Mouse (Mus musculus) CH12.LX (cell line): ENCODE data around the gene Kif1c. TPM values are rescaled to one million over a fixed set of nuclear protein-coding genes. Genes with fewer than 3 reads are reported as not detected.

Experiments used
- DNase-seq: peaks from one replicate; pipeline ENCODE4 v3.0.0-alpha.2; 2013; ENCODE audit errors: extremely low read depth
- H3K27ac ChIP-seq: 2 replicates; pipeline ENCODE4 v1.5.1; 2012; ENCODE audit warnings: low read depth, mild to moderate bottlenecking, control low read depth, moderate library complexity; ENCODE audit not compliant: insufficient read depth
- H3K27me3 ChIP-seq: replicated peaks from 2 replicates; pipeline ENCODE3; 2012; ENCODE audit warnings: inconsistent platforms
- H3K36me3 ChIP-seq, 2 experiments: replicated peaks in 1 of 2; 2 replicates each; pipeline versions ENCODE3 to v1.6.1; 2012; ENCODE audit warnings: inconsistent platforms in 1 of 2, low read length in 1 of 2, mild to moderate bottlenecking in 1 of 2, mixed read lengths in 1 of 2, moderate library complexity in 1 of 2; ENCODE audit not compliant: control insufficient read depth in 1 of 2, insufficient read depth in 1 of 2
- H3K4me1 ChIP-seq, 2 experiments: 2 replicates each; pipeline ENCODE4 v1.6.1; 2012; ENCODE audit warnings: inconsistent platforms in 1 of 2, moderate library complexity in 1 of 2; ENCODE audit not compliant: insufficient read depth in 2 of 2, control insufficient read depth in 1 of 2
- H3K4me2 ChIP-seq: 2 replicates; pipeline ENCODE4 v1.6.1; 2012; ENCODE audit warnings: low read depth, mild to moderate bottlenecking, control low read depth; ENCODE audit not compliant: poor library complexity, insufficient read depth, severe bottlenecking
- H3K4me3 ChIP-seq, 3 experiments: fragments of 150-350 bp in 1 of 3; sonication (generic) in 1 of 3; replicated peaks in 1 of 3; 2 replicates each; pipeline versions ENCODE3 to v1.5.1; 2011 to 2012; ENCODE audit warnings: low read depth in 2 of 3, low read length in 2 of 3, mild to moderate bottlenecking in 2 of 3, moderate library complexity in 2 of 3, control low read depth in 1 of 3, improper control_type of control experiment in 1 of 3, inconsistent platforms in 1 of 3, mixed read lengths in 1 of 3; ENCODE audit not compliant: poor library complexity in 1 of 3
- H3K79me2 ChIP-seq: replicated peaks from 2 replicates; pipeline ENCODE4 v1.6.1; 2012; ENCODE audit warnings: mild to moderate bottlenecking, moderate library complexity; ENCODE audit not compliant: control insufficient read depth, poor library complexity, insufficient read depth, severe bottlenecking; ENCODE audit errors: extremely low read depth
- H3K9ac ChIP-seq: 2 replicates; pipeline ENCODE4 v1.6.1; 2012; ENCODE audit warnings: low read depth, mild to moderate bottlenecking, control low read depth, moderate library complexity; ENCODE audit not compliant: insufficient read depth
- H3K9me3 ChIP-seq: replicated peaks from 2 replicates; pipeline ENCODE3; 2012; ENCODE audit warnings: low read length, inconsistent platforms, mixed read lengths
- BHLHE40 ChIP-seq: IDR thresholded peaks from 2 replicates; pipeline ENCODE4 v1.6.1; 2011; ENCODE audit warnings: mild to moderate bottlenecking, low read depth, low read length, improper control_type of control experiment
- CHD1 ChIP-seq: IDR thresholded peaks from 2 replicates; pipeline ENCODE4 v1.6.1; 2012; ENCODE audit warnings: low read depth, low read length, improper control_type of control experiment, inconsistent platforms
- CHD2 ChIP-seq: IDR thresholded peaks from 2 replicates; pipeline ENCODE4 v1.6.1; 2011; ENCODE audit warnings: low read length, improper control_type of control experiment
- EP300 ChIP-seq: IDR thresholded peaks from 2 replicates; pipeline ENCODE4 v1.6.1; 2011; ENCODE audit warnings: low read length, improper control_type of control experiment
- ETS1 ChIP-seq: conservative IDR thresholded peaks from 2 replicates; pipeline ENCODE4 v1.6.1; 2012; ENCODE audit warnings: low read depth, mild to moderate bottlenecking, inconsistent platforms, low read length, improper control_type of control experiment, moderate library complexity
- HCFC1 ChIP-seq: IDR thresholded peaks from 2 replicates; pipeline ENCODE4 v1.6.1; 2012; ENCODE audit warnings: low read depth, mild to moderate bottlenecking, inconsistent platforms, low read length, improper control_type of control experiment
- IRF4 ChIP-seq: IDR thresholded peaks from 2 replicates; pipeline ENCODE4 v1.6.1; 2014; ENCODE audit warnings: low read depth, mild to moderate bottlenecking, inconsistent platforms, low read length, improper control_type of control experiment
- JUN ChIP-seq: IDR thresholded peaks from 2 replicates; pipeline ENCODE4 v1.6.1; 2011; ENCODE audit warnings: low read depth, mild to moderate bottlenecking, low read length, improper control_type of control experiment, moderate library complexity; ENCODE audit not compliant: insufficient read depth
- JUND ChIP-seq: conservative IDR thresholded peaks from 2 replicates; pipeline ENCODE4 v1.6.1; 2011; ENCODE audit warnings: low read depth, low read length, improper control_type of control experiment
- MAFK ChIP-seq: IDR thresholded peaks from 2 replicates; pipeline ENCODE4 v1.6.1; 2011; ENCODE audit warnings: low read length, improper control_type of control experiment; ENCODE audit not compliant: insufficient replicate concordance
- MAX ChIP-seq: IDR thresholded peaks from 2 replicates; pipeline ENCODE4 v1.6.1; 2011; ENCODE audit warnings: low read length, improper control_type of control experiment
- MEF2A ChIP-seq: IDR thresholded peaks from 2 replicates; pipeline ENCODE4 v1.6.1; 2014; ENCODE audit warnings: low read depth, mild to moderate bottlenecking, inconsistent platforms, low read length, improper control_type of control experiment, borderline replicate concordance
- MYC ChIP-seq: IDR thresholded peaks from 2 replicates; pipeline ENCODE4 v1.6.1; 2011; ENCODE audit warnings: low read depth, mild to moderate bottlenecking, improper control_type of control experiment, low read length
- NRF1 ChIP-seq: IDR thresholded peaks from 2 replicates; pipeline ENCODE4 v1.6.1; 2014; ENCODE audit warnings: low read depth, mild to moderate bottlenecking, inconsistent platforms, low read length, improper control_type of control experiment, moderate library complexity
- POLR2A ChIP-seq: IDR thresholded peaks from 2 replicates; pipeline ENCODE4 v1.6.1; 2011; ENCODE audit warnings: low read depth, mild to moderate bottlenecking, improper control_type of control experiment, low read length
- POLR2AphosphoS2 ChIP-seq: IDR thresholded peaks from 2 replicates; pipeline ENCODE4 v1.6.1; 2011; ENCODE audit warnings: low read depth, low read length, improper control_type of control experiment
- RAD21 ChIP-seq: IDR thresholded peaks from 2 replicates; pipeline ENCODE4 v1.6.1; 2011; ENCODE audit warnings: low read depth, mild to moderate bottlenecking, low read length, improper control_type of control experiment, moderate library complexity
- SIN3A ChIP-seq: IDR thresholded peaks from 2 replicates; pipeline ENCODE4 v1.6.1; 2012; ENCODE audit warnings: low read length, improper control_type of control experiment, inconsistent platforms
- SMC3 ChIP-seq: IDR thresholded peaks from 2 replicates; pipeline ENCODE4 v1.6.1; 2011; ENCODE audit warnings: low read depth, low read length, improper control_type of control experiment
- TBP ChIP-seq: conservative IDR thresholded peaks from 2 replicates; pipeline ENCODE4 v1.6.1; 2011; ENCODE audit warnings: low read depth, low read length, improper control_type of control experiment
- TCF12 ChIP-seq: IDR thresholded peaks from 2 replicates; pipeline ENCODE4 v1.6.1; 2014; ENCODE audit warnings: low read depth, mild to moderate bottlenecking, inconsistent platforms, low read length, improper control_type of control experiment
- USF2 ChIP-seq: conservative IDR thresholded peaks from 2 replicates; pipeline ENCODE4 v1.6.1; 2011; ENCODE audit warnings: low read depth, low read length, improper control_type of control experiment
- ZMIZ1 ChIP-seq: IDR thresholded peaks from 2 replicates; pipeline ENCODE4 v1.6.1; 2012; ENCODE audit warnings: low read depth, mild to moderate bottlenecking, inconsistent platforms, low read length, improper control_type of control experiment
- dilution Hi-C: fragments of 300-500 bp; cut with MboI; formaldehyde crosslinking; loops from 2 replicates; pipeline ENCODE4 v1.14.3; 2020; ENCODE audit warnings: low sequenced_read_pairs; ENCODE audit not compliant: extremely low pct_unique_long_range_greater_than_20kb, extremely low pct_ligation_motif_present
- in situ Hi-C: fragments of 300-500 bp; cut with MboI; formaldehyde crosslinking; loops from 3 replicates; pipeline ENCODE4 v1.14.3; 2019; ENCODE audit warnings: low sequenced_read_pairs, low pct_ligation_motif_present, low pct_unique_long_range_greater_than_20kb, mixed read lengths
- polyA plus RNA-seq: library from polyadenylated mRNA; unstranded; fragments of >175 nt; gene quantifications from 2 replicates; pipeline ENCODE4 v1.2.1, GENCODE M21; 2012; ENCODE audit warnings: low read depth; ENCODE audit not compliant: insufficient read length
- total RNA-seq, 2 experiments: library from RNA; depleted of rRNA; stranded (reverse); fragments of 300-350 nt in 1 of 2; fragments of >200 nt in 1 of 2; gene quantifications; 2 replicates each; pipeline ENCODE4 v1.2.3; 2012 to 2014

Gene Kif1c
- total and polyA plus RNA-seq, 3 experiments = 11.0 to 38.0 (median 31.7) TPM

DNA sequence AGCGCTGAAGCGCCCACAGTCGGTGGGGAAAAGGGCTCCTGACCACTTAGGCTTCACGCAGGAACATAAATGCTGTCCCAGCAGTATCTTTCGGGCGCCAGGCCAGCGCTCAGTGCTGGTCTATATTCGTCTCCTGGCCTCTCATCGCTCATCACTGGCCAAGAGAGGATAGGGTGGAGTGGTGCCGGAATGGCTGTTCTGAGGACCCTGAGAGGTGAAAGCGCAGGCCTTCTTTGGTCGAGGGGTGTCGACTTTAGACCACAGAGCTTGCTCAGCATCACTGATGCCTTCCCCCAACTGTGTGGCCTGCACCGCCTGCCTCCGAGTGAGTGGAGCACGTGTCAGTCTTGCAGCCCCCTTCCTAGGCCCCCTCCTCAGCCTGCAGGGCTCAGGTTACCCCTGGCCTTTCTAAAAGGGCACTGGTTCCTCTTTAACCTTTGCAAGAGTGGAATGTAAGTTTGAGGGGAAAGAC lies 43.9 kb upstream of the Kif1c start:
- Histone ChIP-seq H3K27ac (peak overlapping the region; percentile 95; the same call in 1 of the 2 replicates), H3K4me2 (peak overlapping the region; percentile 62; the same call in 1 of the 2 replicates), H3K4me1 (peaks cover 7 to 36% of the 10 kb centered on the region in 2 experiments), H3K36me3 (peaks cover 13 to 46% of the 10 kb centered on the region in 2 experiments), H3K4me3 (peak overlapping the region; percentile 30 to 78 (median 65)), H3K27me3 (no peaks in the 10 kb centered on the region), H3K9me3 (no peaks in the 10 kb centered on the region), H3K9ac (peak overlapping the region; percentile 90), H3K79me2 (peaks cover 29% of the 10 kb centered on the region)
- in situ Hi-C loops (no loop called here), dilution Hi-C loops (no loop called here)
- DNase-seq = peak; percentile 41
- TF ChIP-seq MAX (peak; percentile 76), BHLHE40 (peak; percentile 74), HCFC1 (no peak), CHD1 (0 out of 2 replicates have a peak, but pooled peaks have one; percentile 18), MYC (0 out of 2 replicates have a peak, but pooled peaks have one; percentile 15), JUND (no peak)

- dilution Hi-C loops (no loop called here), in situ Hi-C loops (no loop called here)
- Histone ChIP-seq H3K4me1 (peaks cover 7 to 32% of the 10 kb centered on the region in 2 experiments), H3K27ac (peak within 1 kb of the TSS; percentile 95), H3K9ac (peak within 1 kb of the TSS; percentile 90), H3K4me2 (peak within 1 kb of the TSS; percentile 62), H3K79me2 (peaks cover 24% of the 10 kb centered on the region), H3K27me3 (no peaks in the 10 kb centered on the region), H3K36me3 (peaks cover 14 to 46% of the 10 kb centered on the region in 2 experiments), H3K9me3 (no peaks in the 10 kb centered on the region), H3K4me3 (peak within 1 kb of the TSS; percentile 30 to 78 (median 65))
- DNase-seq = no peak
- TF ChIP-seq ETS1 (no peak), POLR2AphosphoS2 (no peak), MAFK (no peak), JUND (no peak), EP300 (no peak), ZMIZ1 (no peak), JUN (no peak), BHLHE40 (no peak), TCF12 (no peak), IRF4 (no peak), MEF2A (no peak), SIN3A (no peak), SMC3 (no peak), TBP (no peak), MAX (no peak), USF2 (no peak), RAD21 (no peak), POLR2A (no peak), CHD2 (no peak), NRF1 (no peak)
These were observed 43.4 kb upstream of the Kif1c start, which contains the start of gene Eno3 for GRCm38 (mm10) chr11:70656964-70657363. Gene Eno3, plus strand, starts transcription at chr11:70657202.
